Mouse (Mus musculus) lung, adult 2 months (tissue): Measurements from ENCODE around the gene Rspry1.

Source experiments
- CTCF ChIP-seq: fragments of 200-500 bp; IDR thresholded peaks from 2 replicates; pipeline ENCODE4 v1.5.1; 2011; ENCODE audit warnings: mild to moderate bottlenecking, low read length, control low read depth; ENCODE audit not compliant: insufficient read depth
- POLR2A ChIP-seq: fragments of 200-500 bp; IDR thresholded peaks from 2 replicates; pipeline ENCODE4 v1.6.1; 2011; ENCODE audit warnings: low read depth, mild to moderate bottlenecking, control low read depth, low read length, borderline replicate concordance; ENCODE audit errors: extremely low read depth

DNA sequence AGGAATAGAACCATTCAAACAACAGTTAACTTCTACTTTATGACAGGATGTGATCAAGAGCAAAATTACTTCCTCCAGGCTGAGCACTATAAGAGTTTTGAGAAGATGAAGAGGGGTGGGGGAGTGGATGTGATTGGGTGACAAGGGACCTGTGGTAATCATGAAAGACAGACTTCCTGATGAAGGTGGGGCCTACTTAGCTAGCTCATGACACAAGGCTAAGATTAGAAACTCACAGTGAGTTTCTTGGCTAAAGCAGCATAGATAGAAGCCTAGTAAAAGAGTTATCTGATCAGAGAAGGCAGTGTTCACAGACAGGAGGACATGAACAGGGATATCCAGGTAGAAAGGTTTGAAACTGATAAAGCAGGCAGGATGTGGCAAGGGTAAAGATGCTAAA lies 32.5 kb downstream of the Rspry1 start:
- no peak for TF ChIP-seq POLR2A
- TF ChIP-seq CTCF, result no peak
